In the genomic region with DNA sequence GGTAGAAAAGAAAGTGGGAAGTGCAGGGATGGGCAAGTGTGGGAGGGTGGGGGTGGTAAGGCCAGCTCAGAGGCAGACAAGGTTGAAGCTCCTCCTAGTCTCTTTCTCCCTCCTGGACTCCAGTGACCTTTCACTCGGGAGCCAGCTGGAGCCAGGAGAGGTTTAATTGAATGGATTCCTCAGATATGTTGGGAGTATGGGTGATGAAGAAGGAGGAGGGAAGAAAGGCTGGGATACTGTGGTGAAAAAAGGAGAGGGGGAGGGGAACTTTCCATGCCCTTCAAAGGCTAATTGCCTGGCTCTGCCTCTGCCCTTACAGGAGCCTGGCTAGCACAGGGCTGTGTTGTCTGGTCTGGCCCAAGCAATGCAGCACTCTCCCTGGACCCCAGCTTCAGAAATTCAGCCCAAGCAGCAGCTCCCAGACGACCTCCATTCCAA, we compare ENCODE assay signal across 18 mouse cellular contexts. TPM values are rescaled to one million over a fixed set of nuclear protein-coding genes. Genes with fewer than 3 reads are reported as not detected.
DNase-seq lines count a peak whose midpoint lies in the region; ATAC-seq and TF ChIP-seq lines count a peak whose summit lies in the region.
"Had no signal": no experiment of that assay in that cellular context is flagged by ENCODE, and none has a peak within 500 bp of the region (broad histone marks: within the 10 kb centered on the region; RNA-seq: fewer than 3 reads in every experiment).

No protein-coding gene starts in this region.

- no peak for TF ChIP-seq CTCF in midbrain, postnatal 0 days (IDR thresholded peaks at IDR 0.05)

- H3K9me3 ChIP-seq in hindbrain, embryonic 10.5 days, result no peaks in the 10 kb centered on the region
- H3K9me3 ChIP-seq in hindbrain, embryonic 16.5 days (ENCODE audit: control insufficient read depth, low read length), result no peaks in the 10 kb centered on the region
- no peaks in the 10 kb centered on the region for H3K9me3 ChIP-seq in midbrain, embryonic 11.5 days (ENCODE audit: control insufficient read depth, low read length)
- no peaks in the 10 kb centered on the region for H3K9me3 ChIP-seq in midbrain, postnatal 0 days (ENCODE audit: low read length)
- H3K9me3 ChIP-seq in forebrain, embryonic 13.5 days (replicated peaks), result no peaks in the 10 kb centered on the region
- H3K9me3 ChIP-seq: heart, embryonic 15.5 days; limb, embryonic 15.5 days had no signal

- H3K27ac ChIP-seq in hindbrain, embryonic 10.5 days, result peak overlapping the region; percentile 70
- no peak overlapping the region for H3K27ac ChIP-seq in hindbrain, embryonic 16.5 days (ENCODE audit: low read depth, low read length)
- no peak overlapping the region; the same call in 1 of the 2 replicates for H3K27ac ChIP-seq in midbrain, embryonic 11.5 days (ENCODE audit: low read depth, low read length)
- no peak overlapping the region for H3K27ac ChIP-seq in midbrain, postnatal 0 days (ENCODE audit: low read depth, low read length)
- H3K27ac ChIP-seq in forebrain, embryonic 13.5 days, result no peak overlapping the region
- H3K27ac ChIP-seq: heart, embryonic 15.5 days; limb, embryonic 15.5 days had no signal

- no peak overlapping the region for H3K9ac ChIP-seq in hindbrain, embryonic 16.5 days (ENCODE audit: low read depth, low read length)
- no peak overlapping the region for H3K9ac ChIP-seq in midbrain, embryonic 11.5 days (ENCODE audit: low read length)
- H3K9ac ChIP-seq in midbrain, postnatal 0 days (replicated peaks; ENCODE audit: low read length, poor library complexity, severe bottlenecking), result no peak overlapping the region
- H3K9ac ChIP-seq in forebrain, embryonic 13.5 days, result no peak overlapping the region
- H3K9ac ChIP-seq: heart, embryonic 15.5 days; limb, embryonic 15.5 days; lung, embryonic 14.5 days had no signal

- H3K27me3 ChIP-seq in hindbrain, embryonic 10.5 days (ENCODE audit: insufficient read depth, poor library complexity, severe bottlenecking), result no peaks in the 10 kb centered on the region
- H3K27me3 ChIP-seq in hindbrain, embryonic 16.5 days (replicated peaks; ENCODE audit: control insufficient read depth, insufficient read depth, low read length), result no peaks in the 10 kb centered on the region
- H3K27me3 ChIP-seq in midbrain, embryonic 11.5 days (ENCODE audit: control insufficient read depth, insufficient read depth, low read length), result no peaks in the 10 kb centered on the region
- H3K27me3 ChIP-seq in midbrain, postnatal 0 days (ENCODE audit: insufficient read depth, low read length), result no peaks in the 10 kb centered on the region
- no peaks in the 10 kb centered on the region for H3K27me3 ChIP-seq in forebrain, embryonic 13.5 days
- H3K27me3 ChIP-seq: heart, embryonic 15.5 days; limb, embryonic 15.5 days had no signal

- no peaks in the 10 kb centered on the region for H3K36me3 ChIP-seq in hindbrain, embryonic 10.5 days
- no peaks in the 10 kb centered on the region for H3K36me3 ChIP-seq in hindbrain, embryonic 16.5 days (ENCODE audit: control insufficient read depth, insufficient read depth, low read length)
- no peaks in the 10 kb centered on the region for H3K36me3 ChIP-seq in midbrain, embryonic 11.5 days (ENCODE audit: control insufficient read depth, insufficient read depth, low read length)
- no peaks in the 10 kb centered on the region for H3K36me3 ChIP-seq in midbrain, postnatal 0 days (ENCODE audit: insufficient read depth, low read length)
- no peaks in the 10 kb centered on the region for H3K36me3 ChIP-seq in forebrain, embryonic 13.5 days (ENCODE audit: poor library complexity, severe bottlenecking)
- H3K36me3 ChIP-seq: heart, embryonic 15.5 days; limb, embryonic 15.5 days had no signal

- no peak for ATAC-seq in hindbrain, embryonic 16.5 days
- peak; percentile 88 for ATAC-seq in midbrain, embryonic 11.5 days (ENCODE audit: low FRiP score)
- ATAC-seq in midbrain, postnatal 0 days (ENCODE audit: low FRiP score), result no peak
- peak; percentile 78; the same call in 1 of the 2 replicates for ATAC-seq in forebrain, embryonic 13.5 days

- WGBS in hindbrain, embryonic 10.5 days, result 2% methylated on average over 2 of the region's 2 CpGs
- WGBS in hindbrain, embryonic 16.5 days, result 9% methylated on average over 2 of the region's 2 CpGs
- 0% methylated on average over 2 of the region's 2 CpGs for WGBS in midbrain, embryonic 11.5 days
- WGBS in midbrain, postnatal 0 days, result 14% methylated on average over 2 of the region's 2 CpGs
- 0% methylated on average over 2 of the region's 2 CpGs for WGBS in forebrain, embryonic 13.5 days

- no peak overlapping the region for H3K4me2 ChIP-seq in hindbrain, embryonic 16.5 days (ENCODE audit: low read length)
- H3K4me2 ChIP-seq in midbrain, embryonic 11.5 days, result no peak overlapping the region
- no peak overlapping the region for H3K4me2 ChIP-seq in midbrain, postnatal 0 days (ENCODE audit: low read depth, low read length, poor library complexity, severe bottlenecking)
- H3K4me2 ChIP-seq in forebrain, embryonic 13.5 days, result no peak overlapping the region
- H3K4me2 ChIP-seq: heart, embryonic 15.5 days; limb, embryonic 15.5 days; lung, embryonic 14.5 days had no signal

- H3K4me3 ChIP-seq in hindbrain, embryonic 10.5 days, result no peak overlapping the region
- no peak overlapping the region for H3K4me3 ChIP-seq in hindbrain, embryonic 16.5 days (ENCODE audit: low read length)
- H3K4me3 ChIP-seq in midbrain, embryonic 11.5 days (ENCODE audit: low read depth, low read length), result no peak overlapping the region
- H3K4me3 ChIP-seq in midbrain, postnatal 0 days (ENCODE audit: low read depth, low read length), result no peak overlapping the region
- H3K4me3 ChIP-seq in forebrain, embryonic 13.5 days, result no peak overlapping the region
- H3K4me3 ChIP-seq: heart, embryonic 15.5 days; limb, embryonic 15.5 days had no signal

- DNase-seq in hindbrain, embryonic 10.5 days (ENCODE audit: low spot score), result peak; percentile 33
- peak; percentile 77 for DNase-seq in midbrain, embryonic 11.5 days (ENCODE audit: low spot score, missing footprints)
- DNase-seq in midbrain, postnatal 0 days (ENCODE audit: low spot score), result no peak
- peak; percentile 39 for DNase-seq in retina, embryonic 14.5 days (ENCODE audit: low spot score)
- no peak for DNase-seq in cerebellum, adult 8-10 months
- no peak for DNase-seq in frontal cortex, postnatal 36 days (ENCODE audit: low spot score in 2 of 2)
- DNase-seq: adrenal gland, adult 2 months; cerebellum, adult 9-11 months; kidney, postnatal 10 days; layer of hippocampus, postnatal 36 days; lung, embryonic 14.5 days had no signal

- H3K4me1 ChIP-seq in hindbrain, embryonic 10.5 days (replicated peaks), result peaks cover 11% of the 10 kb centered on the region
- no peaks in the 10 kb centered on the region for H3K4me1 ChIP-seq in hindbrain, embryonic 16.5 days (ENCODE audit: control insufficient read depth, insufficient read depth, low read depth, low read length)
- no peaks in the 10 kb centered on the region; the same call in 1 of the 2 replicates for H3K4me1 ChIP-seq in midbrain, embryonic 11.5 days (ENCODE audit: control insufficient read depth, insufficient read depth, low read length)
- no peaks in the 10 kb centered on the region for H3K4me1 ChIP-seq in midbrain, postnatal 0 days (ENCODE audit: insufficient read depth, low read length)
- H3K4me1 ChIP-seq in forebrain, embryonic 13.5 days, result peaks cover 5% of the 10 kb centered on the region; the same call in 1 of the 2 replicates
- H3K4me1 ChIP-seq: heart, embryonic 15.5 days; limb, embryonic 15.5 days had no signal

RNA-seq across cellular contexts. Expression of a gene that starts 14.4 kb away (rescaled TPM):
- polyA plus RNA-seq in hindbrain, embryonic 10.5 days (2016; fragmentation: Nextera tagmentation; extraction: Ambion mirVana), result not detected in 2 replicates
- polyA plus RNA-seq in hindbrain, embryonic 16.5 days (2015; fragmentation: Nextera tagmentation; extraction: Ambion mirVana), result 0.10 TPM in 1 of 2 replicates, not detected in the other
- polyA plus RNA-seq in midbrain, embryonic 11.5 days (2014; fragmentation: Nextera tagmentation; extraction: Ambion mirVana), result 0.10 TPM in 1 of 2 replicates, not detected in the other
- total RNA-seq in midbrain, postnatal 0 days (2014; rRNA removed), result 0.60 and 0.61 TPM in 2 replicates
- polyA plus RNA-seq in midbrain, postnatal 0 days (2015; fragmentation: Nextera tagmentation; extraction: Ambion mirVana), result 0.79 and 0.86 TPM in 2 replicates
- polyA plus RNA-seq in forebrain, embryonic 13.5 days (2015; fragmentation: Nextera tagmentation; extraction: Ambion mirVana), result 0.20 and 0.26 TPM in 2 replicates
- total RNA-seq: adrenal gland, adult 2 months; granulocyte monocyte progenitor cell, adult 5-6 weeks had no signal
- polyA plus RNA-seq: adrenal gland, adult 2 months; heart, embryonic 15.5 days; limb, embryonic 15.5 days; lung, embryonic 14.5 days; spleen, adult 2 months; urinary bladder, adult 2 months had no signal

Comparison
In these comparisons a context has a peak if more than half of its experiments do, and no peak if none do; other contexts are left out.
1. DNase-seq: peak in hindbrain, embryonic 10.5 days (single experiment), midbrain, embryonic 11.5 days (single experiment) and retina, embryonic 14.5 days (single experiment); none in midbrain, postnatal 0 days (single experiment), cerebellum, adult 8-10 months (single experiment) and frontal cortex, postnatal 36 days (0 of 2).
2. ATAC-seq: peak in midbrain, embryonic 11.5 days (single experiment) and forebrain, embryonic 13.5 days (single experiment); none in hindbrain, embryonic 16.5 days (single experiment) and midbrain, postnatal 0 days (single experiment).